ENCODE assay signal across 9 mouse cellular contexts in genomic region chr7:140057413-140058407, GRCm38 (mm10). TPM values are rescaled to one million over a fixed set of nuclear protein-coding genes. Genes with fewer than 3 reads are reported as not detected.
DNase-seq lines count a peak whose midpoint lies in the region; ATAC-seq and TF ChIP-seq lines count a peak whose summit lies in the region.
"Had no signal": no experiment of that assay in that cellular context is flagged by ENCODE, and none has a peak within 500 bp of the region (broad histone marks: within the 10 kb centered on the region; RNA-seq: fewer than 3 reads in every experiment).

No protein-coding gene starts in this region.

- WGBS in heart, embryonic 10.5 days = 4% methylated on average over 53 of the region's 53 CpGs
- WGBS in heart, embryonic 16.5 days = 3% methylated on average over 53 of the region's 53 CpGs
- 4% methylated on average over 52 of the region's 53 CpGs for WGBS in limb, embryonic 14.5 days
- 2% methylated on average over 53 of the region's 53 CpGs for WGBS in neural tube, embryonic 12.5 days

- H3K4me3 ChIP-seq in heart, embryonic 10.5 days = peak overlapping the region; percentile 63
- peak overlapping the region; percentile 46 for H3K4me3 ChIP-seq in brown adipose tissue, adult 24 weeks (ENCODE audit: insufficient read depth, low read depth, low read length)
- H3K4me3 ChIP-seq in heart, embryonic 16.5 days (ENCODE audit: low read length) = peak overlapping the region; percentile 54
- peak overlapping the region; percentile 48 for H3K4me3 ChIP-seq in limb, embryonic 14.5 days (replicated peaks; ENCODE audit: low read length)
- H3K4me3 ChIP-seq in neural tube, embryonic 12.5 days = peak overlapping the region; percentile 40

- intact Hi-C loops in heart, postnatal 25 days (cut with DNase I) = no loop called here

- peak overlapping the region; percentile 67 for H3K27ac ChIP-seq in heart, embryonic 10.5 days
- no peak overlapping the region for H3K27ac ChIP-seq in brown adipose tissue, adult 24 weeks (replicated peaks; ENCODE audit: low read depth, low read length)
- no peak overlapping the region for H3K27ac ChIP-seq in heart, embryonic 16.5 days (ENCODE audit: low read length)
- no peak overlapping the region for H3K27ac ChIP-seq in limb, embryonic 14.5 days (replicated peaks; ENCODE audit: low read depth, low read length)
- H3K27ac ChIP-seq in neural tube, embryonic 12.5 days = peak overlapping the region; percentile 96

- H3K36me3 ChIP-seq in heart, embryonic 10.5 days = no peaks in the 10 kb centered on the region
- no peaks in the 10 kb centered on the region for H3K36me3 ChIP-seq in heart, embryonic 16.5 days (ENCODE audit: control insufficient read depth, insufficient read depth)
- H3K36me3 ChIP-seq in limb, embryonic 14.5 days (ENCODE audit: control insufficient read depth, insufficient read depth, low read length) = no peaks in the 10 kb centered on the region
- no peaks in the 10 kb centered on the region for H3K36me3 ChIP-seq in neural tube, embryonic 12.5 days

- no peak for ATAC-seq in heart, embryonic 16.5 days (replicated peaks; ENCODE audit: extremely low read depth, insufficient read depth, low FRiP score)
- peak; percentile 49 for ATAC-seq in limb, embryonic 14.5 days (ENCODE audit: low FRiP score, low read depth)
- ATAC-seq in neural tube, embryonic 12.5 days (ENCODE audit: low FRiP score, low read depth) = peak; percentile 70

- H3K4me1 ChIP-seq in heart, embryonic 10.5 days = peaks cover 19% of the 10 kb centered on the region
- H3K4me1 ChIP-seq in brown adipose tissue, adult 24 weeks (ENCODE audit: control insufficient read depth, insufficient read depth, insufficient read length, low read length) = peaks cover 3% of the 10 kb centered on the region; the same call in 1 of the 2 replicates
- 0 out of 2 replicates have a peak, but pooled peaks cover 5% of the 10 kb centered on the region for H3K4me1 ChIP-seq in heart, embryonic 16.5 days (ENCODE audit: control insufficient read depth, insufficient read depth, low read length)
- H3K4me1 ChIP-seq in limb, embryonic 14.5 days (ENCODE audit: control insufficient read depth, insufficient read depth, low read length) = 0 out of 2 replicates have a peak, but pooled peaks cover 14% of the 10 kb centered on the region
- peaks cover 62% of the 10 kb centered on the region for H3K4me1 ChIP-seq in neural tube, embryonic 12.5 days

- H3K27me3 ChIP-seq in heart, embryonic 10.5 days (ENCODE audit: insufficient read depth, poor library complexity, severe bottlenecking) = peaks cover 100% of the 10 kb centered on the region
- peaks cover 88% of the 10 kb centered on the region for H3K27me3 ChIP-seq in heart, embryonic 16.5 days (ENCODE audit: control insufficient read depth, insufficient read depth, low read length)
- peaks cover 67% of the 10 kb centered on the region for H3K27me3 ChIP-seq in limb, embryonic 14.5 days (ENCODE audit: control insufficient read depth, insufficient read depth, low read length)
- 0 out of 2 replicates have a peak, but pooled peaks cover 5% of the 10 kb centered on the region for H3K27me3 ChIP-seq in neural tube, embryonic 12.5 days (replicated peaks)

- H3K9me3 ChIP-seq in heart, embryonic 10.5 days = no peaks in the 10 kb centered on the region
- H3K9me3 ChIP-seq in heart, embryonic 16.5 days (replicated peaks; ENCODE audit: control insufficient read depth, low read length) = no peaks in the 10 kb centered on the region
- no peaks in the 10 kb centered on the region for H3K9me3 ChIP-seq in limb, embryonic 14.5 days (ENCODE audit: control insufficient read depth, low read length)
- no peaks in the 10 kb centered on the region for H3K9me3 ChIP-seq in neural tube, embryonic 12.5 days

- H3K4me2 ChIP-seq in heart, embryonic 16.5 days (ENCODE audit: low read depth, low read length) = peak overlapping the region; percentile 82
- H3K4me2 ChIP-seq in limb, embryonic 14.5 days (replicated peaks; ENCODE audit: low read depth, low read length, severe bottlenecking) = peak overlapping the region; percentile 86
- peak overlapping the region; percentile 73 for H3K4me2 ChIP-seq in neural tube, embryonic 12.5 days (replicated peaks)

- no peak for TF ChIP-seq POLR2A in limb, embryonic 14.5 days (IDR thresholded peaks at IDR 0.05; ENCODE audit: borderline replicate concordance, extremely low read depth, insufficient read depth, insufficient read length)

- peak overlapping the region; percentile 64 for H3K9ac ChIP-seq in heart, embryonic 16.5 days (ENCODE audit: low read length)
- H3K9ac ChIP-seq in limb, embryonic 14.5 days (ENCODE audit: low read depth, low read length, severe bottlenecking) = peak overlapping the region; percentile 61
- H3K9ac ChIP-seq in neural tube, embryonic 12.5 days = peak overlapping the region; percentile 68

- DNase-seq in heart, embryonic 10.5 days (ENCODE audit: low spot score) = no peak
- DNase-seq in heart, postnatal 25 days (ENCODE audit: low spot score) = no peak
- DNase-seq in limb, embryonic 14.5 days (ENCODE audit: low spot score) = no peak
- no peak for DNase-seq in right cerebral cortex, adult 2 months (ENCODE audit: low spot score in 2 of 2)
- DNase-seq in layer of hippocampus, adult 18-20 months (ENCODE audit: low spot score in 2 of 2) = no peak

RNA-seq across cellular contexts. Expression of gene Msx3, which starts 8.8 kb away (rescaled TPM):
- polyA plus RNA-seq in heart, embryonic 10.5 days (2016; fragmentation: Nextera tagmentation; extraction: Ambion mirVana) = not detected in 2 replicates
- total RNA-seq in heart, postnatal 25 days (2021) = not detected
- polyA plus RNA-seq in brown adipose tissue, adult 24 weeks (2012; ENCODE audit: insufficient read depth, insufficient read length, missing spikeins) = not detected in 2 replicates
- polyA plus RNA-seq in heart, embryonic 16.5 days (2015; fragmentation: Nextera tagmentation; extraction: Ambion mirVana) = not detected in 2 replicates
- not detected in 2 replicates for polyA plus RNA-seq in limb, embryonic 14.5 days (2012; rRNA removed)
- not detected in 2 replicates for polyA plus RNA-seq in limb, embryonic 14.5 days (2014; fragmentation: Nextera tagmentation; extraction: Ambion mirVana)
- polyA plus RNA-seq in neural tube, embryonic 12.5 days (2016; fragmentation: Nextera tagmentation; extraction: Ambion mirVana) = 81.6 and 95.9 TPM in 2 replicates
- under 1 TPM in 1 of 2 experiments, not detected in 1; 0.15 TPM for total RNA-seq in layer of hippocampus, adult 18-20 months (2021)
- polyA plus RNA-seq: large intestine, adult 2 months had no signal

RNA-seq across cellular contexts. Expression of gene Tubgcp2, which starts 21.2 kb away (rescaled TPM):
- polyA plus RNA-seq in heart, embryonic 10.5 days (2016; fragmentation: Nextera tagmentation; extraction: Ambion mirVana) = 50.8 and 55.4 TPM in 2 replicates
- total RNA-seq in heart, postnatal 25 days (2021) = 10 to 100 TPM; 25.4 to 27.2 TPM
- polyA plus RNA-seq in brown adipose tissue, adult 24 weeks (2012; ENCODE audit: insufficient read depth, insufficient read length, missing spikeins) = 8.6 and 9.1 TPM in 2 replicates
- polyA plus RNA-seq in heart, embryonic 16.5 days (2015; fragmentation: Nextera tagmentation; extraction: Ambion mirVana) = 34.6 and 39.9 TPM in 2 replicates
- 69.1 and 76.7 TPM in 2 replicates for polyA plus RNA-seq in limb, embryonic 14.5 days (2012; rRNA removed)
- polyA plus RNA-seq in limb, embryonic 14.5 days (2014; fragmentation: Nextera tagmentation; extraction: Ambion mirVana) = 58.8 and 66.2 TPM in 2 replicates
- polyA plus RNA-seq in neural tube, embryonic 12.5 days (2016; fragmentation: Nextera tagmentation; extraction: Ambion mirVana) = 62.5 and 65.1 TPM in 2 replicates
- total RNA-seq in layer of hippocampus, adult 18-20 months (2021) = 10 to 100 TPM; 34.1 to 35.4 TPM

RNA-seq across cellular contexts. Expression of gene Zfp511, which starts 21.5 kb away (rescaled TPM):
- 36.8 and 36.9 TPM in 2 replicates for polyA plus RNA-seq in heart, embryonic 10.5 days (2016; fragmentation: Nextera tagmentation; extraction: Ambion mirVana)
- total RNA-seq in heart, postnatal 25 days (2021) = 10 to 100 TPM; 10.9 to 11.2 TPM
- 12.9 and 13.9 TPM in 2 replicates for polyA plus RNA-seq in brown adipose tissue, adult 24 weeks (2012; ENCODE audit: insufficient read depth, insufficient read length, missing spikeins)
- polyA plus RNA-seq in heart, embryonic 16.5 days (2015; fragmentation: Nextera tagmentation; extraction: Ambion mirVana) = 32.1 and 36.5 TPM in 2 replicates
- polyA plus RNA-seq in limb, embryonic 14.5 days (2012; rRNA removed) = 58.3 and 75.1 TPM in 2 replicates
- 37.2 and 41.1 TPM in 2 replicates for polyA plus RNA-seq in limb, embryonic 14.5 days (2014; fragmentation: Nextera tagmentation; extraction: Ambion mirVana)
- 49.2 and 54.8 TPM in 2 replicates for polyA plus RNA-seq in neural tube, embryonic 12.5 days (2016; fragmentation: Nextera tagmentation; extraction: Ambion mirVana)
- total RNA-seq in layer of hippocampus, adult 18-20 months (2021) = 10 to 100 TPM; 23.8 to 24.2 TPM

RNA-seq across cellular contexts. Expression of gene Caly, which starts 24.6 kb away (rescaled TPM):
- polyA plus RNA-seq in heart, embryonic 10.5 days (2016; fragmentation: Nextera tagmentation; extraction: Ambion mirVana) = 0.30 and 0.45 TPM in 2 replicates
- not detected for total RNA-seq in heart, postnatal 25 days (2021)
- not detected in 2 replicates for polyA plus RNA-seq in brown adipose tissue, adult 24 weeks (2012; ENCODE audit: insufficient read depth, insufficient read length, missing spikeins)
- polyA plus RNA-seq in heart, embryonic 16.5 days (2015; fragmentation: Nextera tagmentation; extraction: Ambion mirVana) = 0.47 and 0.66 TPM in 2 replicates
- polyA plus RNA-seq in limb, embryonic 14.5 days (2012; rRNA removed) = 0.46 and 0.65 TPM in 2 replicates
- 0.69 and 0.77 TPM in 2 replicates for polyA plus RNA-seq in limb, embryonic 14.5 days (2014; fragmentation: Nextera tagmentation; extraction: Ambion mirVana)
- 25.5 and 28.4 TPM in 2 replicates for polyA plus RNA-seq in neural tube, embryonic 12.5 days (2016; fragmentation: Nextera tagmentation; extraction: Ambion mirVana)
- 100 to 1,000 TPM; 269 to 293 TPM for total RNA-seq in layer of hippocampus, adult 18-20 months (2021)

RNA-seq across cellular contexts. Expression of gene Prap1, which starts 35.5 kb away (rescaled TPM):
- polyA plus RNA-seq in heart, embryonic 10.5 days (2016; fragmentation: Nextera tagmentation; extraction: Ambion mirVana) = not detected in 2 replicates
- total RNA-seq in heart, postnatal 25 days (2021) = not detected
- not detected in 2 replicates for polyA plus RNA-seq in brown adipose tissue, adult 24 weeks (2012; ENCODE audit: insufficient read depth, insufficient read length, missing spikeins)
- 2.3 TPM in 1 of 2 replicates, not detected in the other for polyA plus RNA-seq in heart, embryonic 16.5 days (2015; fragmentation: Nextera tagmentation; extraction: Ambion mirVana)
- polyA plus RNA-seq in limb, embryonic 14.5 days (2012; rRNA removed) = 0.80 and 13.6 TPM in 2 replicates
- polyA plus RNA-seq in limb, embryonic 14.5 days (2014; fragmentation: Nextera tagmentation; extraction: Ambion mirVana) = 0.33 TPM in 1 of 2 replicates, not detected in the other
- polyA plus RNA-seq in neural tube, embryonic 12.5 days (2016; fragmentation: Nextera tagmentation; extraction: Ambion mirVana) = not detected in 2 replicates
- total RNA-seq in layer of hippocampus, adult 18-20 months (2021) = not detected

Comparison
In these comparisons a context has a peak if more than half of its experiments do, and no peak if none do; other contexts are left out.
1. H3K27ac ChIP-seq: peak in heart, embryonic 10.5 days (single experiment) and neural tube, embryonic 12.5 days (single experiment); none in brown adipose tissue, adult 24 weeks (single experiment), heart, embryonic 16.5 days (single experiment) and limb, embryonic 14.5 days (single experiment).
2. RNA of gene Msx3, which starts 8.8 kb away (polyA plus RNA-seq): 81.6 to 95.9 TPM in neural tube, embryonic 12.5 days; not detected in heart, embryonic 16.5 days, not detected in limb, embryonic 14.5 days, not detected in heart, embryonic 10.5 days and not detected in brown adipose tissue, adult 24 weeks; every median in the first group is over 10 times any median in the second.
3. Peak in every context shown above with its lines, with median percentiles within 50 percentile points of each other: H3K4me3 ChIP-seq, H3K4me2 ChIP-seq and H3K9ac ChIP-seq.